Mouse (Mus musculus) C3H10T1/2 (cell line): ENCODE results near the gene Dgki. TPM values are rescaled to one million over a fixed set of nuclear protein-coding genes. Genes with fewer than 3 reads are reported as not detected.

Source experiments
- polyA plus RNA-seq, 2 experiments: library from polyadenylated mRNA; unstranded; fragments of >200 nt; fragmentation: generic; extraction: Trizol; gene quantifications; one replicate each; pipeline ENCODE4 v1.2.1; 2012; ENCODE audit warnings: missing spikeins in 2 of 2

Gene Dgki
- under 1 TPM; 0.01 to 0.37 TPM for polyA plus RNA-seq

GRCm38 (mm10) chr6:37299562-37300390, at the start of gene Dgki:
Gene Dgki, minus strand, starts transcription at chr6:37300184.

DNA sequence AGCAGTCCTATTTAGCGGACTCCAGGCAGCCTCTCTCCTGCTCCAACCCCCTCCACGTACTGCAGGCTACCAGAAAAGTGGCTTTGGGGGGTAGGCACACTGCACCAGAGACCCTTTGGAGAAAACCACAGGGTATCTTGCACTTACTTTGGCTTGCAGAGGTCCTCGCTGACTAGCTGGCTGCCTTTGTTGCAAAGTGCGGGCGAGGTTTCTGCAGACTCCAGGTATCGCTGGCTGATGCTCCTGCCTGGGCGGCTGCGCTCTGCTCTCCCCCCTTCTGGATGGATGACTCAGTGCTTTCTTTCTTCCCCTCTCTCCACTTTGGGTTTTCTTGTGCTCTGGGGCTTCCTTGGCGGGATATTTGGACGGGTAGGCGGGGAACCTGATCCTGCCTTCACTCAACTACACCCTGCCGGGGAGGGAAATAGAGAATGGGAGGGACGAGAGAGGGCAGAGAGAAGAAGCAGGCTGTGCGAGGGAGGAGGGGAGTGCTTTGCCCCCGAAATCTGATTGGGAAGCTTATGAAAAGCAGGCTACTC, 490.2 kb downstream of the Dgki start, which contains the start of gene Ptn:
Gene Ptn (minus strand): TSS at position 474 of the 539 bp plus-strand sequence.

Other genes starting within 250 kb of the Dgki start
- gene Creb3l2, start 142.0 kb upstream of the Dgki start, polyA plus RNA-seq, result 10 to 100 TPM in 1 of 2 experiments, 1 to 10 TPM in 1; 2.3 to 26.6 TPM
- not detected for gene Akr1d1, start 230.0 kb upstream of the Dgki start, polyA plus RNA-seq